12 mouse cellular contexts compared by ENCODE assay signal in the genomic region with DNA sequence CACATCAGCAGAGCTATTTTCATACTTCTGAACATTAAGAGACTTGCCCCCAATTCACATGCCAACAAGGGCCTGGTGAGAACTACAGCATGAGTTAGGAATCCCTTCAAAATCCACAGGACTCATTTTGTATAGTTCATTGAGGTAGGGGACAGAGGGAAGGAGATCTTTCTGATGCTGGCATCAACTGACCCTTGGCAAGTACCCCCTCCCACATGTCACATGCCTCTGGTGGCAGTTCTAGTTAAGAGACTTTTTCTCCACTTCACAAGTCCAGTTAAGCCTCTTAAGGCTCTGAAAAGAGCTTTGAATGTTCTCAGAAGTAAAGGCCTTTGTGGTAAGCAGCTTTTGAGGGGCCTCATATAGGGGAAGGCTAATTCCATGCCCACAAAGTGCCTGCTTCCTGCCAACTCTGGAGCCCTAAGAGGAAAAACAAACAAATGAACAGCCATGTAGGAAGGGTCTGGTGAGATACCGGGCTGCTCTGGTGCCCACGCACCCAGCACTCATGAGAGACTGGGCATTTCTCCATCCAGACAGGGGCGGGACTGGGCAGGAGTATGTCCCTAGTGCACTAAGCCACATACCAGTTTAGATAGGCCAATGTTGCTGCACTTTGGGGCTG. TPM values are rescaled to one million over a fixed set of nuclear protein-coding genes. Genes with fewer than 3 reads are reported as not detected.
DNase-seq lines count a peak whose midpoint lies in the region; ATAC-seq and TF ChIP-seq lines count a peak whose summit lies in the region.
"Had no signal": no experiment of that assay in that cellular context is flagged by ENCODE, and none has a peak within 500 bp of the region (broad histone marks: within the 10 kb centered on the region; RNA-seq: fewer than 3 reads in every experiment).

No protein-coding gene starts in this region.

- no peaks in the 10 kb centered on the region for H3K9me3 ChIP-seq in hindbrain, postnatal 0 days (ENCODE audit: low read length)
- no peaks in the 10 kb centered on the region for H3K9me3 ChIP-seq in hindbrain, embryonic 11.5 days (ENCODE audit: control insufficient read depth, low read length)
- no peaks in the 10 kb centered on the region for H3K9me3 ChIP-seq in forebrain, embryonic 14.5 days (replicated peaks; ENCODE audit: control insufficient read depth, low read length)
- H3K9me3 ChIP-seq in neural tube, embryonic 15.5 days (replicated peaks), result no peaks in the 10 kb centered on the region
- H3K9me3 ChIP-seq: liver, embryonic 13.5 days; neural tube, embryonic 12.5 days had no signal

- 56% methylated on average over 3 of the region's 3 CpGs for WGBS in hindbrain, postnatal 0 days
- 90% methylated on average over 3 of the region's 3 CpGs for WGBS in hindbrain, embryonic 11.5 days
- WGBS in forebrain, embryonic 14.5 days, result 33% methylated on average over 3 of the region's 3 CpGs
- 37% methylated on average over 3 of the region's 3 CpGs for WGBS in small intestine, adult 2 months
- WGBS in neural tube, embryonic 15.5 days, result 88% methylated on average over 3 of the region's 3 CpGs

- H3K27ac ChIP-seq in hindbrain, postnatal 0 days, result peak overlapping the region; percentile 26; the same call in 1 of the 2 replicates
- no peak overlapping the region for H3K27ac ChIP-seq in hindbrain, embryonic 11.5 days (ENCODE audit: low read depth, low read length)
- no peak overlapping the region for H3K27ac ChIP-seq in forebrain, embryonic 14.5 days (ENCODE audit: low read depth, low read length)
- H3K27ac ChIP-seq in small intestine, adult 2 months (ENCODE audit: insufficient read depth, low read depth, low read length), result peak overlapping the region; percentile 40; the same call in 1 of the 2 replicates
- no peak overlapping the region for H3K27ac ChIP-seq in neural tube, embryonic 15.5 days (replicated peaks)
- H3K27ac ChIP-seq: liver, embryonic 13.5 days; neural tube, embryonic 12.5 days had no signal

- H3K36me3 ChIP-seq in hindbrain, postnatal 0 days (ENCODE audit: insufficient read depth, low read length), result no peaks in the 10 kb centered on the region
- H3K36me3 ChIP-seq in hindbrain, embryonic 11.5 days (ENCODE audit: control insufficient read depth, insufficient read depth, low read length), result no peaks in the 10 kb centered on the region
- no peaks in the 10 kb centered on the region for H3K36me3 ChIP-seq in forebrain, embryonic 14.5 days (ENCODE audit: control insufficient read depth, insufficient read depth, low read length)
- no peaks in the 10 kb centered on the region for H3K36me3 ChIP-seq in small intestine, adult 2 months (ENCODE audit: control insufficient read depth, insufficient read depth, low read length)
- no peaks in the 10 kb centered on the region for H3K36me3 ChIP-seq in neural tube, embryonic 15.5 days
- H3K36me3 ChIP-seq: liver, embryonic 13.5 days; neural tube, embryonic 12.5 days had no signal

- H3K27me3 ChIP-seq in hindbrain, postnatal 0 days (ENCODE audit: insufficient read depth, low read length), result no peaks in the 10 kb centered on the region
- H3K27me3 ChIP-seq in hindbrain, embryonic 11.5 days (ENCODE audit: control insufficient read depth, insufficient read depth, low read length), result no peaks in the 10 kb centered on the region
- H3K27me3 ChIP-seq in forebrain, embryonic 14.5 days (replicated peaks; ENCODE audit: control insufficient read depth, insufficient read depth, low read length), result no peaks in the 10 kb centered on the region
- no peaks in the 10 kb centered on the region for H3K27me3 ChIP-seq in small intestine, adult 2 months (ENCODE audit: control insufficient read depth, insufficient read depth, low read length)
- H3K27me3 ChIP-seq in neural tube, embryonic 15.5 days (replicated peaks), result no peaks in the 10 kb centered on the region
- H3K27me3 ChIP-seq: liver, embryonic 13.5 days; neural tube, embryonic 12.5 days had no signal

- H3K4me3 ChIP-seq in hindbrain, postnatal 0 days (ENCODE audit: low read length), result no peak overlapping the region
- no peak overlapping the region for H3K4me3 ChIP-seq in hindbrain, embryonic 11.5 days (ENCODE audit: low read depth, low read length)
- no peak overlapping the region for H3K4me3 ChIP-seq in forebrain, embryonic 14.5 days (ENCODE audit: low read depth, low read length)
- no peak overlapping the region for H3K4me3 ChIP-seq in small intestine, adult 2 months (ENCODE audit: low read depth, low read length)
- H3K4me3 ChIP-seq in neural tube, embryonic 15.5 days (replicated peaks), result no peak overlapping the region
- H3K4me3 ChIP-seq: liver, embryonic 13.5 days; neural tube, embryonic 12.5 days had no signal

- TF ChIP-seq POLR2A in small intestine, adult 2 months (IDR thresholded peaks at IDR 0.05; ENCODE audit: low read depth, low read length), result no peak

- H3K4me2 ChIP-seq in hindbrain, postnatal 0 days (ENCODE audit: low read depth, low read length), result no peak overlapping the region
- no peak overlapping the region for H3K4me2 ChIP-seq in hindbrain, embryonic 11.5 days (replicated peaks; ENCODE audit: low read depth, low read length)
- no peak overlapping the region for H3K4me2 ChIP-seq in forebrain, embryonic 14.5 days (ENCODE audit: low read length)
- H3K4me2 ChIP-seq in neural tube, embryonic 15.5 days, result no peak overlapping the region
- H3K4me2 ChIP-seq: liver, embryonic 13.5 days; neural tube, embryonic 12.5 days had no signal

- ATAC-seq in hindbrain, postnatal 0 days, result 0 out of 2 replicates have a peak, but pooled peaks have one; percentile 29
- no peak for ATAC-seq in hindbrain, embryonic 11.5 days (ENCODE audit: low FRiP score)
- ATAC-seq in forebrain, embryonic 14.5 days, result peak; percentile 55; the same call in 1 of the 2 replicates
- ATAC-seq in neural tube, embryonic 15.5 days (ENCODE audit: low FRiP score), result no peak
- ATAC-seq: hindbrain, embryonic 16.5 days had no signal

- H3K4me1 ChIP-seq in hindbrain, postnatal 0 days (ENCODE audit: insufficient read depth, low read length), result peaks cover 5% of the 10 kb centered on the region; the same call in 1 of the 2 replicates
- no peaks in the 10 kb centered on the region for H3K4me1 ChIP-seq in hindbrain, embryonic 11.5 days (replicated peaks; ENCODE audit: control insufficient read depth, insufficient read depth, low read length)
- no peaks in the 10 kb centered on the region for H3K4me1 ChIP-seq in forebrain, embryonic 14.5 days (ENCODE audit: control insufficient read depth, insufficient read depth, low read length)
- peaks cover 26% of the 10 kb centered on the region; the same call in 1 of the 2 replicates for H3K4me1 ChIP-seq in small intestine, adult 2 months (ENCODE audit: control insufficient read depth, insufficient read depth, insufficient read length, low read length)
- no peaks in the 10 kb centered on the region for H3K4me1 ChIP-seq in neural tube, embryonic 15.5 days
- H3K4me1 ChIP-seq: neural tube, embryonic 12.5 days had no signal

- no peak overlapping the region for H3K9ac ChIP-seq in hindbrain, postnatal 0 days (replicated peaks; ENCODE audit: low read length)
- H3K9ac ChIP-seq in hindbrain, embryonic 11.5 days (ENCODE audit: low read depth, low read length), result no peak overlapping the region
- no peak overlapping the region for H3K9ac ChIP-seq in forebrain, embryonic 14.5 days (ENCODE audit: low read length)
- no peak overlapping the region for H3K9ac ChIP-seq in neural tube, embryonic 15.5 days (replicated peaks)
- H3K9ac ChIP-seq: liver, embryonic 13.5 days; neural tube, embryonic 12.5 days had no signal

- TF ChIP-seq CTCF in hindbrain, postnatal 0 days (IDR thresholded peaks at IDR 0.05; ENCODE audit: low read depth), result no peak
- TF ChIP-seq CTCF in small intestine, adult 2 months (IDR thresholded peaks at IDR 0.05; ENCODE audit: extremely low read depth, insufficient read length, insufficient replicate concordance, low read depth, low read length), result no peak

- DNase-seq in hindbrain, postnatal 0 days (ENCODE audit: low spot score), result no peak
- DNase-seq in hindbrain, embryonic 11.5 days (ENCODE audit: low spot score), result no peak
- peak; percentile 22 for DNase-seq in forebrain, embryonic 14.5 days (ENCODE audit: low spot score)
- peak; percentile 81 for DNase-seq in lung, postnatal 10 days
- DNase-seq in embryo, embryonic 11 days, result no peak
- no peak for DNase-seq in layer of hippocampus, postnatal 36 days
- DNase-seq: cerebellum, adult 8-10 months; liver, embryonic 13.5 days had no signal

RNA-seq across cellular contexts. Expression of gene Tc2n, which starts 48.0 kb away (rescaled TPM):
- total RNA-seq in hindbrain, postnatal 0 days (2014; rRNA removed), result 0.47 and 0.86 TPM in 2 replicates
- polyA plus RNA-seq in hindbrain, postnatal 0 days (2015; fragmentation: Nextera tagmentation; extraction: Ambion mirVana), result 0.48 and 0.71 TPM in 2 replicates
- polyA plus RNA-seq in hindbrain, embryonic 11.5 days (2014; fragmentation: Nextera tagmentation; extraction: Ambion mirVana), result 0.07 and 0.52 TPM in 2 replicates
- polyA plus RNA-seq in forebrain, embryonic 14.5 days (2014; fragmentation: Nextera tagmentation; extraction: Ambion mirVana), result 0.05 and 0.06 TPM in 2 replicates
- polyA plus RNA-seq in small intestine, adult 2 months (2012; rRNA removed), result 0.03 and 0.20 TPM in 2 replicates
- under 1 TPM; 0.10 to 0.17 TPM for total RNA-seq in layer of hippocampus, postnatal 36 days (2021)
- 0.23 and 0.59 TPM in 2 replicates for polyA plus RNA-seq in neural tube, embryonic 15.5 days (2015; fragmentation: Nextera tagmentation; extraction: Ambion mirVana)
- polyA plus RNA-seq: neural tube, embryonic 12.5 days had no signal

RNA-seq across cellular contexts. Expression of gene Fbln5, which starts 52.5 kb away (rescaled TPM):
- 7.8 and 16.8 TPM in 2 replicates for total RNA-seq in hindbrain, postnatal 0 days (2014; rRNA removed)
- polyA plus RNA-seq in hindbrain, postnatal 0 days (2015; fragmentation: Nextera tagmentation; extraction: Ambion mirVana), result 21.8 and 23.5 TPM in 2 replicates
- polyA plus RNA-seq in hindbrain, embryonic 11.5 days (2014; fragmentation: Nextera tagmentation; extraction: Ambion mirVana), result 11.9 and 15.7 TPM in 2 replicates
- 5.3 and 9.9 TPM in 2 replicates for polyA plus RNA-seq in forebrain, embryonic 14.5 days (2014; fragmentation: Nextera tagmentation; extraction: Ambion mirVana)
- 15.3 and 17.0 TPM in 2 replicates for polyA plus RNA-seq in small intestine, adult 2 months (2012; rRNA removed)
- total RNA-seq in layer of hippocampus, postnatal 36 days (2021), result 1 to 10 TPM; 3.4 to 4.9 TPM
- polyA plus RNA-seq in neural tube, embryonic 15.5 days (2015; fragmentation: Nextera tagmentation; extraction: Ambion mirVana), result 17.2 and 32.3 TPM in 2 replicates

Comparison
In these comparisons a context has a peak if more than half of its experiments do, and no peak if none do; other contexts are left out.
1. ATAC-seq: peak in hindbrain, postnatal 0 days (single experiment) and forebrain, embryonic 14.5 days (single experiment); none in hindbrain, embryonic 11.5 days (single experiment) and neural tube, embryonic 15.5 days (single experiment).
2. H3K27ac ChIP-seq: peak in hindbrain, postnatal 0 days (single experiment) and small intestine, adult 2 months (single experiment); none in hindbrain, embryonic 11.5 days (single experiment), forebrain, embryonic 14.5 days (single experiment) and neural tube, embryonic 15.5 days (single experiment).
3. DNase-seq: peak in forebrain, embryonic 14.5 days (single experiment) and lung, postnatal 10 days (single experiment); none in hindbrain, postnatal 0 days (single experiment), hindbrain, embryonic 11.5 days (single experiment), embryo, embryonic 11 days (single experiment) and layer of hippocampus, postnatal 36 days (0 of 2).